Mouse (Mus musculus) heart, postnatal 0 days (tissue): Measurements from ENCODE around the gene Gng3.

ENCODE experiments used
- CTCF ChIP-seq: IDR thresholded peaks from 2 replicates; pipeline ENCODE4 v1.5.1; 2016; ENCODE audit warnings: antibody characterized with exemption, control low read depth, low read depth
- EP300 ChIP-seq: IDR thresholded peaks from 2 replicates; pipeline ENCODE4 v1.6.1; 2016; ENCODE audit warnings: antibody characterized with exemption, low read depth

GRCm38 (mm10) chr19:8864265-8864664 lies 25.3 kb upstream of the Gng3 start:
- TF ChIP-seq CTCF, result no peak
- TF ChIP-seq EP300, result no peak
